Mouse (Mus musculus) erythroblast, embryonic 14.5 days (primary cell): ENCODE results near the gene Krtap4-1.
"Not testable (repeated sequence)": the region's sequence is repeated elsewhere in the genome, so short reads cannot be mapped to it uniquely, and the experiment has no call there.

Experiments used
- GATA1 ChIP-seq: IDR thresholded peaks from 2 replicates; pipeline ENCODE4 v1.6.1; 2012; ENCODE audit warnings: low read length, inconsistent platforms, mixed read lengths
- TAL1 ChIP-seq: IDR thresholded peaks from 3 replicates; pipeline ENCODE4 v1.6.1; 2012; ENCODE audit warnings: low read length, inconsistent platforms, mixed read lengths

GRCm38 (mm10) chr11:99603208-99603607 lies 24.8 kb downstream of the Krtap4-1 start, which contains the start of gene Gm11938:
- not testable (repeated sequence) for TF ChIP-seq GATA1, TAL1
